Mouse (Mus musculus) intestine, postnatal 0 days (tissue): Measurements from ENCODE around the gene Spink4. TPM values are rescaled to one million over a fixed set of nuclear protein-coding genes. Genes with fewer than 3 reads are reported as not detected.

ENCODE experiments used
- ATAC-seq: fragments of 200-750 bp; cut with Nextera tagmentation; 2 replicates; pipeline ENCODE4 v1.8.0; 2017; ENCODE audit warnings: mild to moderate bottlenecking, moderate TSS enrichment, moderate library complexity
- H3K27ac ChIP-seq: fragments of 300-500 bp; sonication (generic); 2 replicates; pipeline ENCODE4 v1.5.1; 2014; ENCODE audit warnings: mild to moderate bottlenecking, low read depth, low read length, moderate library complexity
- H3K27me3 ChIP-seq: fragments of 300-500 bp; sonication (generic); replicated peaks from 2 replicates; pipeline ENCODE4 v1.6.1; 2014; ENCODE audit warnings: low read length, mixed read lengths; ENCODE audit not compliant: control insufficient read depth, insufficient read depth
- H3K36me3 ChIP-seq: fragments of 300-500 bp; sonication (generic); 2 replicates; pipeline ENCODE4 v1.6.1; 2014; ENCODE audit warnings: mild to moderate bottlenecking, moderate library complexity; ENCODE audit not compliant: control insufficient read depth, insufficient read depth
- H3K4me1 ChIP-seq: fragments of 300-500 bp; sonication (generic); replicated peaks from 2 replicates; pipeline ENCODE4 v1.6.1; 2014; ENCODE audit warnings: antibody characterized with exemption, low read length, mixed read lengths; ENCODE audit not compliant: control insufficient read depth, insufficient read depth
- H3K4me2 ChIP-seq: fragments of 300-500 bp; sonication (generic); replicated peaks from 2 replicates; pipeline ENCODE4 v1.6.1; 2014; ENCODE audit warnings: low read depth, mild to moderate bottlenecking, moderate library complexity
- H3K4me3 ChIP-seq: fragments of 300-500 bp; sonication (generic); 2 replicates; pipeline ENCODE4 v1.5.1; 2014; ENCODE audit warnings: low read depth, low read length
- H3K9ac ChIP-seq: fragments of 300-500 bp; sonication (generic); 2 replicates; pipeline ENCODE4 v1.6.1; 2014; ENCODE audit warnings: mild to moderate bottlenecking, low read depth, low read length
- H3K9me3 ChIP-seq: fragments of 300-500 bp; sonication (generic); 2 replicates; pipeline ENCODE4 v1.6.1; 2016; ENCODE audit warnings: mixed run types; ENCODE audit not compliant: control insufficient read depth
- CTCF ChIP-seq: sonication (generic); IDR thresholded peaks from 2 replicates; pipeline ENCODE4 v1.5.1; 2016; ENCODE audit warnings: low read depth, mild to moderate bottlenecking, control low read depth, antibody characterized with exemption, moderate library complexity
- WGBS: fragments of 180-500 bp; shearing (Covaris S2); extraction: QIAGEN DNeasy Blood & Tissue Kit; methylation state at CpG from one replicate; pipeline ENCODE4 v1.1.7; 2014; 5-methylcytosine and 5-hydroxymethylcytosine counted together
- polyA plus RNA-seq: library from polyadenylated mRNA; unstranded; fragments of >200 nt; fragmentation: Nextera tagmentation; extraction: Ambion mirVana; gene quantifications from 2 replicates; pipeline ENCODE4 v1.2.1, GENCODE M21; 2015

Spink4 gene
- polyA plus RNA-seq, 1 experiment from 2014 or later = 610 TPM

GRCm38 (mm10) chr4:40885883-40886282 lies 34.0 kb upstream of the Spink4 start:
- ATAC-seq = no peak
- Histone ChIP-seq H3K4me1 (no peaks in the 10 kb centered on the region), H3K9me3 (no peaks in the 10 kb centered on the region), H3K36me3 (no peaks in the 10 kb centered on the region), H3K27ac (no peak overlapping the region), H3K4me3 (no peak overlapping the region), H3K4me2 (no peak overlapping the region), H3K27me3 (peaks cover 20% of the 10 kb centered on the region; the same call in 1 of the 2 replicates), H3K9ac (no peak overlapping the region)
- WGBS = 66% methylated on average over 4 of the region's 4 CpGs
- no peak for TF ChIP-seq CTCF

GRCm38 (mm10) chr4:40888839-40889238 lies 31.0 kb upstream of the Spink4 start:
- WGBS = 59% methylated on average over 11 of the region's 11 CpGs
- H3K27ac ChIP-seq = no peak overlapping the region
- ATAC-seq = no peak

GRCm38 (mm10) chr4:40889252-40889651 lies 30.6 kb upstream of the Spink4 start:
- 27% methylated on average over 3 of the region's 3 CpGs for WGBS
- no peaks in the 10 kb centered on the region for H3K4me1 ChIP-seq
- TF ChIP-seq CTCF = no peak
- H3K9ac ChIP-seq = no peak overlapping the region
- no peaks in the 10 kb centered on the region for H3K36me3 ChIP-seq
- ATAC-seq = no peak
- no peaks in the 10 kb centered on the region for H3K9me3 ChIP-seq
- H3K27ac ChIP-seq = no peak overlapping the region; the same call in 1 of the 2 replicates
- H3K27me3 ChIP-seq = peaks cover 32% of the 10 kb centered on the region
- H3K4me2 ChIP-seq = no peak overlapping the region
- H3K4me3 ChIP-seq = no peak overlapping the region

More at GRCm38 (mm10) chr4:40888839-40889238, 31.0 kb upstream of the Spink4 start:
- Histone ChIP-seq H3K4me3 (no peak overlapping the region), H3K4me1 (no peaks in the 10 kb centered on the region), H3K9me3 (no peaks in the 10 kb centered on the region), H3K4me2 (no peak overlapping the region), H3K9ac (no peak overlapping the region), H3K27me3 (peaks cover 32% of the 10 kb centered on the region), H3K36me3 (no peaks in the 10 kb centered on the region)
- TF ChIP-seq CTCF = no peak

- H3K4me3 ChIP-seq = no peak overlapping the region
- H3K36me3 ChIP-seq = no peaks in the 10 kb centered on the region
- H3K9me3 ChIP-seq = no peaks in the 10 kb centered on the region
- no peak for ATAC-seq
- H3K9ac ChIP-seq = no peak overlapping the region
- 81% methylated on average over 4 of the region's 4 CpGs for WGBS
- H3K27me3 ChIP-seq = peaks cover 32% of the 10 kb centered on the region
- no peaks in the 10 kb centered on the region for H3K4me1 ChIP-seq
- no peak overlapping the region for H3K4me2 ChIP-seq
- TF ChIP-seq CTCF = no peak
- no peak overlapping the region for H3K27ac ChIP-seq
Observed at GRCm38 (mm10) chr4:40889983-40890382, 29.9 kb upstream of the Spink4 start.

GRCm38 (mm10) chr4:40891206-40891605 lies 28.6 kb upstream of the Spink4 start:
- no peaks in the 10 kb centered on the region for H3K36me3 ChIP-seq
- H3K4me2 ChIP-seq = no peak overlapping the region
- no peak overlapping the region for H3K27ac ChIP-seq
- WGBS = 77% methylated on average over 5 of the region's 5 CpGs
- no peaks in the 10 kb centered on the region for H3K9me3 ChIP-seq
- no peak overlapping the region for H3K9ac ChIP-seq
- no peak for TF ChIP-seq CTCF
- H3K4me1 ChIP-seq = no peaks in the 10 kb centered on the region
- H3K27me3 ChIP-seq = peaks cover 32% of the 10 kb centered on the region
- no peak overlapping the region for H3K4me3 ChIP-seq
- ATAC-seq = no peak

GRCm38 (mm10) chr4:40895118-40895517 lies 24.7 kb upstream of the Spink4 start:
- Histone ChIP-seq H3K4me3 (no peak overlapping the region), H3K36me3 (no peaks in the 10 kb centered on the region), H3K9ac (no peak overlapping the region), H3K4me2 (no peak overlapping the region), H3K4me1 (no peaks in the 10 kb centered on the region), H3K9me3 (0 out of 2 replicates have a peak, but pooled peaks cover 3% of the 10 kb centered on the region), H3K27ac (no peak overlapping the region), H3K27me3 (peaks cover 42% of the 10 kb centered on the region)
- 50% methylated on average over 3 of the region's 3 CpGs for WGBS
- no peak for TF ChIP-seq CTCF
- peak; percentile 68; the same call in 1 of the 2 replicates for ATAC-seq

GRCm38 (mm10) chr4:40895646-40896045 lies 24.2 kb upstream of the Spink4 start:
- Histone ChIP-seq H3K27ac (no peak overlapping the region), H3K4me2 (no peak overlapping the region), H3K27me3 (peaks cover 37% of the 10 kb centered on the region), H3K9ac (no peak overlapping the region), H3K4me3 (no peak overlapping the region), H3K36me3 (no peaks in the 10 kb centered on the region; the same call in 1 of the 2 replicates), H3K9me3 (0 out of 2 replicates have a peak, but pooled peaks cover 6% of the 10 kb centered on the region), H3K4me1 (no peaks in the 10 kb centered on the region)
- 95% methylated on average over 2 of the region's 2 CpGs for WGBS
- peak; percentile 34 for TF ChIP-seq CTCF
- no peak for ATAC-seq
